Mouse (Mus musculus) hindbrain, embryonic 14.5 days (tissue): Measurements from ENCODE around the gene Mrpl40. TPM values are rescaled to one million over a fixed set of nuclear protein-coding genes. Genes with fewer than 3 reads are reported as not detected.

Experiments used
- ATAC-seq: fragments of 200-750 bp; cut with Nextera tagmentation; 2 replicates; pipeline ENCODE4 v1.8.0; 2017; ENCODE audit warnings: moderate number of reproducible peaks, mild to moderate bottlenecking, moderate TSS enrichment, moderate library complexity; ENCODE audit not compliant: low FRiP score
- DNase-seq: peaks from one replicate; pipeline ENCODE4 v3.0.0-alpha.2; 2015; ENCODE audit warnings: low spot score
- H3K27ac ChIP-seq: fragments of 300-500 bp; sonication (generic); 2 replicates; pipeline ENCODE4 v1.5.1; 2014; ENCODE audit warnings: mild to moderate bottlenecking, moderate library complexity
- H3K27me3 ChIP-seq: fragments of 300-500 bp; sonication (generic); 2 replicates; pipeline ENCODE4 v1.6.1; 2014; ENCODE audit warnings: mild to moderate bottlenecking, low read length, mixed read lengths; ENCODE audit not compliant: control insufficient read depth, insufficient read depth
- H3K36me3 ChIP-seq: fragments of 300-500 bp; sonication (generic); replicated peaks from 2 replicates; pipeline ENCODE4 v1.6.1; 2014; ENCODE audit not compliant: control insufficient read depth, insufficient read depth
- H3K4me1 ChIP-seq: fragments of 300-500 bp; sonication (generic); replicated peaks from 2 replicates; pipeline ENCODE4 v1.6.1; 2014; ENCODE audit warnings: antibody characterized with exemption, low read length, mixed read lengths; ENCODE audit not compliant: control insufficient read depth, insufficient read depth
- H3K4me2 ChIP-seq: fragments of 300-500 bp; sonication (generic); replicated peaks from 2 replicates; pipeline ENCODE4 v1.6.1; 2014; ENCODE audit warnings: mild to moderate bottlenecking, moderate library complexity
- H3K4me3 ChIP-seq: fragments of 300-500 bp; sonication (generic); replicated peaks from 2 replicates; pipeline ENCODE4 v1.5.1; 2014; ENCODE audit warnings: mild to moderate bottlenecking, low read length
- H3K9ac ChIP-seq: fragments of 300-500 bp; sonication (generic); 2 replicates; pipeline ENCODE4 v1.6.1; 2014
- H3K9me3 ChIP-seq: fragments of 300-500 bp; sonication (generic); 2 replicates; pipeline ENCODE4 v1.6.1; 2016; ENCODE audit warnings: low read length; ENCODE audit not compliant: control insufficient read depth
- WGBS: fragments of 180-500 bp; shearing (Covaris S2); extraction: QIAGEN DNeasy Blood & Tissue Kit; methylation state at CpG from one replicate; pipeline ENCODE4 v1.1.7; 2014; 5-methylcytosine and 5-hydroxymethylcytosine counted together
- polyA plus RNA-seq: library from polyadenylated mRNA; unstranded; fragments of >200 nt; fragmentation: Nextera tagmentation; extraction: Ambion mirVana; gene quantifications from 2 replicates; pipeline ENCODE4 v1.2.1, GENCODE M21; 2014

Mrpl40 gene
- polyA plus RNA-seq, 1 experiment from 2014 or later: 65.7 TPM

DNA sequence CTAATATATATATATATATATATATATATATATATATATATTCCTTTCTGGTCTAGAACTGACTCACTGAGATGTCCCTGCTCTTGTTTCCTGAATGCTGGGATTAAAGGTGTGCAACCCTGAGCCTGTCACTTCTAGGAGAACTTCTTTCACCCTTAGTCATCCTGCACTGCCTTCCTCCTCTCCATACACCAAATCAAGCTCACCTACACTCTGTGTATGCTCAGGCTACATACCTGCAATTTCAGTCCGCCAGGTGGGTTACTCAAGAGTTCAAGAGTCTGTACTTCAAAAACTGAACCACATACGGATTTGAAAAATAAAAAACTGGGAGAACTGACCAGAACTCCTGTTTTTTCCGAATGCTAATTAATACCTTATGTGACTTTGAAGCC lies 40.6 kb downstream of the Mrpl40 start:
- ATAC-seq: peak; percentile 43
- no peak for DNase-seq

DNA sequence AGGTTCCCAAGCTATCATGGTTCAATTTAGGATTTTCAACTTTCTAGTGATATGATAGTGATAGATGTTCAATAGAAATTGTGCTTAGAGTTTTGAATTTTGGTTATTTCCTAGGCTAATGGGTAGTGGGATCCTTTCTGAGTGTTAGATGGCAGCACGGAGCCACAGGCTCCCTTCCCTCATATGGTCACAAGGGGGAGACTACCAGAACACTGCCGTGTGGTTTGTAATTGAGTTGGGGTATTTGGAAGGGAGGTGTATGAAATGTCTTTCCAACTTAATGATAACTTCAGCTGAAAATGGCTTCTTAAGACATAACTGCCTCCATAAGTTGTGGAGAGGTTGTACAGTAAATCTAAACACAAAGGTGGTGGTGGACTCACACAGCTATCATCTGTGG lies 43.2 kb downstream of the Mrpl40 start:
- H3K9me3 ChIP-seq: no peaks in the 10 kb centered on the region
- no peaks in the 10 kb centered on the region for H3K27me3 ChIP-seq
- no peak overlapping the region for H3K4me2 ChIP-seq
- ATAC-seq (no peak), DNase-seq (no peak)
- WGBS: 77% methylated on average over 2 of the region's 2 CpGs
- H3K9ac ChIP-seq: no peak overlapping the region
- no peak overlapping the region for H3K4me3 ChIP-seq
- peaks cover 5% of the 10 kb centered on the region for H3K4me1 ChIP-seq
- H3K27ac ChIP-seq: no peak overlapping the region
- H3K36me3 ChIP-seq: peaks cover 65% of the 10 kb centered on the region

More for the DNA sequence above, 40.6 kb downstream of the Mrpl40 start:
- Histone ChIP-seq H3K36me3 (peaks cover 49% of the 10 kb centered on the region), H3K4me2 (peak overlapping the region; percentile 59), H3K4me1 (peaks cover 5% of the 10 kb centered on the region), H3K9me3 (no peaks in the 10 kb centered on the region), H3K27me3 (no peaks in the 10 kb centered on the region), H3K27ac (no peak overlapping the region), H3K4me3 (peak overlapping the region; percentile 82), H3K9ac (peak overlapping the region; percentile 89; the same call in 1 of the 2 replicates)
- WGBS: 25% methylated on average over 3 of the region's 3 CpGs

DNA sequence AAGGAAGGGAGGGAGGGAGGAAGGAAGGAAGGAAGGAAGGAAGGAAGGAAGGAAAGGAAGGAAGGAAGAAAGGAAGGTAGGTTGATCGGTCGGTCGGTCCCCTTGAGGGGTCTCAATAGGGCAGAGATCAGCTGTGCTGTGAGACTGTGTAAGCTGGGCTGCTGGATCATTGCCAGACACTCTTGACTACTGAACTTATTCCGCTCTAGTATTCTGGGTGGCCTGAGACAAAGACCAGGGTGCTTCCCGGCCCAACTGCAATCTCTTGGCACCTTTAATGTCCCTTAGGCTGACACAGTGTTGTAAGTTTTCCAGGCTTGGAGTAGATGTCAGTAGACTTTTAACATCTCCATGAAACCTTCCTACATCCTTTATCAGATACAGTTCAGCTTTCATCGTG lies 47.6 kb downstream of the Mrpl40 start:
- Histone ChIP-seq H3K4me1 (no peaks in the 10 kb centered on the region), H3K4me3 (no peak overlapping the region), H3K9me3 (no peaks in the 10 kb centered on the region), H3K4me2 (no peak overlapping the region), H3K27ac (no peak overlapping the region), H3K9ac (no peak overlapping the region), H3K27me3 (no peaks in the 10 kb centered on the region), H3K36me3 (peaks cover 99% of the 10 kb centered on the region)
- 94% methylated on average over 6 of the region's 6 CpGs for WGBS
- no peak for DNase-seq
- ATAC-seq: no peak

DNA sequence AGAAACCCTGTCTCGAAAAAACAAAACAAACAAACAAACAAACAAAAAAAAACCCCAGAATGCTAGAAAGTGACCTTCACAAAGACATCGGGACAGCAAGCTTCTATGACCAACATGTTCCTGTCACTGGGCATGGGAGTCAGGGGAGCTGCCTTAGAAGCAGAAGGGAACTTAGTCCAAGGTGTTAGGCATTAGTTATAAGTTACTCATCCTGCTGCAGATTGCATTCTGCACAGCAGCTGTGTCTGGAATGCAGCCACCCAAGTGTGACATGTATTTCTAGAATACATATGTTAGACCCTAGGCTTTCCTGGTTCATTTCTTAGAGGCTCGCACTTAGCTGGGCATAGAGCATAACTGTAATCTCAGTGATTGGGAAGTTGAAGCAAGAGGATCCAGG lies 48.0 kb downstream of the Mrpl40 start:
- Histone ChIP-seq H3K36me3 (peaks cover 99% of the 10 kb centered on the region), H3K4me1 (no peaks in the 10 kb centered on the region), H3K27me3 (no peaks in the 10 kb centered on the region), H3K9me3 (no peaks in the 10 kb centered on the region), H3K27ac (no peak overlapping the region), H3K9ac (no peak overlapping the region), H3K4me3 (no peak overlapping the region), H3K4me2 (no peak overlapping the region)
- 99% methylated on average over 3 of the region's 3 CpGs for WGBS
- ATAC-seq (no peak), DNase-seq (no peak)

DNA sequence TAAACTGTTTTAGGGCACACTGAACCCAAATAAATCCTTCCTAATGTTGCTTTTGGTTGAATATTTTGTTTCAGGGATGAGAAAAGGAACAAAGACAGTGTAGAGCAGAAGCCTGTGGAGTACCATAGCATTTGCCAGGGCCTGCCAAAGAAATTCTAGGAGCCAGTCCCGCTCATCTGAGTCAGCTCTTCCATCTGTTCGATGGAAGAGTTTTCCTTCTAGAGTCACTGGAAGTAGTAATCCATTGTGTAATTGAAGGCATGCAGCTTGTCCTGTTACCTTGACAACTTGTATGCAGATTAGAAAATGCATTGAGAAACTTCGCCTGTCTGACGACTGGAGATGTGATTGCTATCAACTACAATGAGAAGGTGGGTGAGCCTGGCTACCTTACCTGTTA lies 53.7 kb downstream of the Mrpl40 start:
- Histone ChIP-seq H3K4me1 (no peaks in the 10 kb centered on the region), H3K9me3 (no peaks in the 10 kb centered on the region), H3K36me3 (peaks cover 97% of the 10 kb centered on the region), H3K27ac (no peak overlapping the region), H3K4me2 (no peak overlapping the region), H3K4me3 (no peak overlapping the region), H3K27me3 (no peaks in the 10 kb centered on the region), H3K9ac (no peak overlapping the region)
- ATAC-seq (no peak), DNase-seq (no peak)
- 58% methylated on average over 4 of the region's 4 CpGs for WGBS

DNA sequence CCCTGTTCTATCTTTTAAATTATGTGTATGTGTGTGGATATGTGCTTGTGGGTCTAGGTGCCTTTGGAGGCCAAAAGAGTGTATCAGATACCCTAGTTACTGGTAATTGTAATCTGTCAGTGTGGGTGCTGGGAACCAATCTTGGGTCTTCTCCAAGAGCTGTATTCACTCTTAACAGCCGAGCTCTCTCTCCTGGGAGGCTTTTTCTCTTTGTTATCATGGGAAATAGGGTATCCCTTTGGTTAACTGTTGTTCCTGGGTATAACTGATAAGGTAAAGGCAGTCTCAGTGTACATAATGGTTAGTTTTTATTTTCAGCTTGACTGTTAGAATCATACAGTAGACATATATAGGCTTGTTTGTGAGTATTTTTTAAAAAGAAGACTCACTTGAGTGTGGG lies 54.3 kb downstream of the Mrpl40 start:
- no peak overlapping the region for H3K9ac ChIP-seq
- H3K36me3 ChIP-seq: peaks cover 97% of the 10 kb centered on the region
- no peak overlapping the region for H3K4me3 ChIP-seq
- no peak overlapping the region for H3K4me2 ChIP-seq
- WGBS: 92% methylated on average over 1 of the region's 1 CpGs
- no peak for ATAC-seq
- no peaks in the 10 kb centered on the region for H3K9me3 ChIP-seq
- no peak for DNase-seq
- no peaks in the 10 kb centered on the region for H3K27me3 ChIP-seq
- no peaks in the 10 kb centered on the region for H3K4me1 ChIP-seq
- no peak overlapping the region for H3K27ac ChIP-seq

Other genes starting within 250 kb of the Mrpl40 start
- gene Sept5, start 246.9 kb downstream of the Mrpl40 start, polyA plus RNA-seq: 192 and 218 TPM in 2 replicates
- 115 and 122 TPM in 2 replicates for gene Cldn5, start 100.0 kb downstream of the Mrpl40 start, polyA plus RNA-seq
- 68.2 and 90.8 TPM in 2 replicates for gene Ufd1, start 65.1 kb downstream of the Mrpl40 start, polyA plus RNA-seq
- gene Cdc45, start 64.9 kb downstream of the Mrpl40 start, polyA plus RNA-seq: 6.5 and 9.8 TPM in 2 replicates
- gene 2510002D24Rik, start 40.3 kb downstream of the Mrpl40 start, polyA plus RNA-seq: 24.7 and 31.7 TPM in 2 replicates
- not detected in 2 replicates for gene Gm28539, start 40.3 kb downstream of the Mrpl40 start, polyA plus RNA-seq
- 21.3 and 22.8 TPM in 2 replicates for gene Hira, start 175 bp upstream of the Mrpl40 start, polyA plus RNA-seq